Mouse (Mus musculus): ENCODE results near the gene Hoxa7. TPM values are rescaled to one million over a fixed set of nuclear protein-coding genes. Genes with fewer than 3 reads are reported as not detected.
A peak's percentile ranks its signal among the peaks of the same experiment; 100 is the strongest.

Gene Hoxa7
- polyA plus RNA-seq, 2 experiments: 10.1 to 15.8 TPM

GRCm38 (mm10) chr6:52183311-52184080 lies 38.2 kb downstream of the Hoxa7 start:
- 36% methylated on average over 10 of the region's 10 CpGs for WGBS
- Histone ChIP-seq H3K36me3 (ENCODE audit: control insufficient read depth, insufficient read depth, low read length) (peaks cover 17% of the 10 kb centered on the region), H3K4me2 (replicated peaks; ENCODE audit: low read depth, low read length, severe bottlenecking) (no peak overlapping the region), H3K27me3 (ENCODE audit: control insufficient read depth, insufficient read depth, low read length) (peaks cover 46% of the 10 kb centered on the region), H3K9me3 (ENCODE audit: control insufficient read depth, low read length) (no peaks in the 10 kb centered on the region), H3K4me1 (ENCODE audit: control insufficient read depth, insufficient read depth, low read length) (peaks cover 24% of the 10 kb centered on the region), H3K27ac (replicated peaks; ENCODE audit: low read depth, low read length) (no peak overlapping the region), H3K4me3 (replicated peaks; ENCODE audit: low read length) (no peak overlapping the region), H3K9ac (ENCODE audit: low read depth, low read length, severe bottlenecking) (no peak overlapping the region)
- no peak for TF ChIP-seq POLR2A (IDR thresholded peaks at IDR 0.05; ENCODE audit: borderline replicate concordance, extremely low read depth, insufficient read depth, insufficient read length)
- ATAC-seq (ENCODE audit: low FRiP score, low read depth): no peak
- DNase-seq (ENCODE audit: low spot score): no peak

GRCm38 (mm10) chr6:52182793-52183192 lies 38.9 kb downstream of the Hoxa7 start:
- ATAC-seq (ENCODE audit: low FRiP score, low read depth) (no peak), DNase-seq (ENCODE audit: low spot score) (no peak)
- no peak for TF ChIP-seq POLR2A (IDR thresholded peaks at IDR 0.05; ENCODE audit: borderline replicate concordance, extremely low read depth, insufficient read depth, insufficient read length)
- peaks cover 25% of the 10 kb centered on the region for H3K4me1 ChIP-seq (ENCODE audit: control insufficient read depth, insufficient read depth, low read length)
- H3K4me3 ChIP-seq (replicated peaks; ENCODE audit: low read length): no peak overlapping the region
- no peaks in the 10 kb centered on the region for H3K9me3 ChIP-seq (ENCODE audit: control insufficient read depth, low read length)
- no peak overlapping the region for H3K4me2 ChIP-seq (replicated peaks; ENCODE audit: low read depth, low read length, severe bottlenecking)
- H3K27me3 ChIP-seq (ENCODE audit: control insufficient read depth, insufficient read depth, low read length): peaks cover 53% of the 10 kb centered on the region
- peaks cover 17% of the 10 kb centered on the region for H3K36me3 ChIP-seq (ENCODE audit: control insufficient read depth, insufficient read depth, low read length)
- H3K27ac ChIP-seq (replicated peaks; ENCODE audit: low read depth, low read length): no peak overlapping the region
- WGBS: 58% methylated on average over 1 of the region's 1 CpGs
- H3K9ac ChIP-seq (ENCODE audit: low read depth, low read length, severe bottlenecking): no peak overlapping the region

- DNase-seq (ENCODE audit: low spot score) (no peak), ATAC-seq (ENCODE audit: low FRiP score, low read depth) (no peak)
- Histone ChIP-seq H3K27ac (replicated peaks; ENCODE audit: low read depth, low read length) (no peak overlapping the region), H3K27me3 (ENCODE audit: control insufficient read depth, insufficient read depth, low read length) (peaks cover 56% of the 10 kb centered on the region), H3K4me3 (replicated peaks; ENCODE audit: low read length) (no peak overlapping the region), H3K9ac (ENCODE audit: low read depth, low read length, severe bottlenecking) (no peak overlapping the region), H3K4me1 (ENCODE audit: control insufficient read depth, insufficient read depth, low read length) (peaks cover 32% of the 10 kb centered on the region), H3K4me2 (replicated peaks; ENCODE audit: low read depth, low read length, severe bottlenecking) (no peak overlapping the region), H3K9me3 (ENCODE audit: control insufficient read depth, low read length) (no peaks in the 10 kb centered on the region), H3K36me3 (ENCODE audit: control insufficient read depth, insufficient read depth, low read length) (peaks cover 17% of the 10 kb centered on the region)
- TF ChIP-seq POLR2A (IDR thresholded peaks at IDR 0.05; ENCODE audit: borderline replicate concordance, extremely low read depth, insufficient read depth, insufficient read length): no peak
- 47% methylated on average over 2 of the region's 2 CpGs for WGBS
These were observed 39.6 kb downstream of the Hoxa7 start for GRCm38 (mm10) chr6:52182030-52182429.

- Histone ChIP-seq H3K9ac (ENCODE audit: low read depth, low read length, severe bottlenecking) (no peak overlapping the region), H3K4me2 (replicated peaks; ENCODE audit: low read depth, low read length, severe bottlenecking) (no peak overlapping the region), H3K36me3 (ENCODE audit: control insufficient read depth, insufficient read depth, low read length) (peaks cover 17% of the 10 kb centered on the region), H3K27ac (replicated peaks; ENCODE audit: low read depth, low read length) (no peak overlapping the region), H3K27me3 (ENCODE audit: control insufficient read depth, insufficient read depth, low read length) (peaks cover 54% of the 10 kb centered on the region), H3K4me3 (replicated peaks; ENCODE audit: low read length) (no peak overlapping the region), H3K4me1 (ENCODE audit: control insufficient read depth, insufficient read depth, low read length) (peaks cover 40% of the 10 kb centered on the region), H3K9me3 (ENCODE audit: control insufficient read depth, low read length) (no peaks in the 10 kb centered on the region)
- ATAC-seq (ENCODE audit: low FRiP score, low read depth) (no peak), DNase-seq (ENCODE audit: low spot score) (no peak)
- no peak for TF ChIP-seq POLR2A (IDR thresholded peaks at IDR 0.05; ENCODE audit: borderline replicate concordance, extremely low read depth, insufficient read depth, insufficient read length)
- 55% methylated on average over 3 of the region's 3 CpGs for WGBS
These were observed 40.9 kb downstream of the Hoxa7 start for GRCm38 (mm10) chr6:52180726-52181125.

GRCm38 (mm10) chr6:52180213-52180710 lies 41.4 kb downstream of the Hoxa7 start:
- 37% methylated on average over 11 of the region's 11 CpGs for WGBS
- ATAC-seq (ENCODE audit: low FRiP score, low read depth) (no peak), DNase-seq (ENCODE audit: low spot score) (no peak)
- TF ChIP-seq POLR2A (IDR thresholded peaks at IDR 0.05; ENCODE audit: borderline replicate concordance, extremely low read depth, insufficient read depth, insufficient read length): no peak
- Histone ChIP-seq H3K9ac (ENCODE audit: low read depth, low read length, severe bottlenecking) (no peak overlapping the region), H3K4me2 (replicated peaks; ENCODE audit: low read depth, low read length, severe bottlenecking) (0 out of 2 replicates have a peak overlapping the region, but pooled peaks have one; percentile 0), H3K9me3 (ENCODE audit: control insufficient read depth, low read length) (no peaks in the 10 kb centered on the region), H3K27me3 (ENCODE audit: control insufficient read depth, insufficient read depth, low read length) (peaks cover 54% of the 10 kb centered on the region), H3K36me3 (ENCODE audit: control insufficient read depth, insufficient read depth, low read length) (peaks cover 17% of the 10 kb centered on the region), H3K27ac (replicated peaks; ENCODE audit: low read depth, low read length) (no peak overlapping the region), H3K4me3 (replicated peaks; ENCODE audit: low read length) (no peak overlapping the region), H3K4me1 (ENCODE audit: control insufficient read depth, insufficient read depth, low read length) (peaks cover 41% of the 10 kb centered on the region)
